Mouse (Mus musculus): Measurements from ENCODE around the gene Slc47a1. TPM values are rescaled to one million over a fixed set of nuclear protein-coding genes. Genes with fewer than 3 reads are reported as not detected.
"Not testable (repeated sequence)": the region's sequence is repeated elsewhere in the genome, so short reads cannot be mapped to it uniquely, and the experiment has no call there.

Gene Slc47a1
- polyA plus RNA-seq, 1 experiment from 2014 or later = 6.0 TPM

DNA sequence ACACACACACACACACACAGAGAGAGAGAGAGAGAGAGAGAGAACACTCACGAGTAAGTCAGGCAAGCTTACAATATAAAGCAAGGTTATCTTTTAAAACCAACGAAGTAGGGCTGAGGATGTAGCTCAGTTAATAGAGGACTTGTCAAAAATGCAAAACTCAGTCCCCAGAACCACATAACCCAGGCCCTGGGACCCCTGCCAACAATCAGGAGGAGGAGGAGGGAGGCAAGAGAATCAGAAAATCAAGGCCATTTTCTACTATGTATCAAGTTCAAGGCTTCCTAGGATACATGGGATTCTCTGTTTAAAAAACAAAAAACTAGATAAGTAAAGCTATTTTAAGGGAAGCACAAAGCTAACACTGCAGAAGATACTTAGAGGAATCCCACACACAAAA, 61.3 kb downstream of the Slc47a1 start:
- DNase-seq (no peak), ATAC-seq (ENCODE audit: low read depth) (no peak)
- Histone ChIP-seq H3K4me3 (replicated peaks) (no peak overlapping the region), H3K27ac (no peak overlapping the region), H3K27me3 (0 out of 2 replicates have a peak, but pooled peaks cover 4% of the 10 kb centered on the region), H3K9me3 (replicated peaks) (no peaks in the 10 kb centered on the region), H3K9ac (no peak overlapping the region), H3K4me1 (replicated peaks) (peaks cover 15% of the 10 kb centered on the region; the same call in 1 of the 2 replicates), H3K4me2 (no peak overlapping the region), H3K36me3 (no peaks in the 10 kb centered on the region)
- WGBS (ENCODE audit: insufficient replicate concordance) = 47% methylated on average over 2 of the region's 2 CpGs

DNA sequence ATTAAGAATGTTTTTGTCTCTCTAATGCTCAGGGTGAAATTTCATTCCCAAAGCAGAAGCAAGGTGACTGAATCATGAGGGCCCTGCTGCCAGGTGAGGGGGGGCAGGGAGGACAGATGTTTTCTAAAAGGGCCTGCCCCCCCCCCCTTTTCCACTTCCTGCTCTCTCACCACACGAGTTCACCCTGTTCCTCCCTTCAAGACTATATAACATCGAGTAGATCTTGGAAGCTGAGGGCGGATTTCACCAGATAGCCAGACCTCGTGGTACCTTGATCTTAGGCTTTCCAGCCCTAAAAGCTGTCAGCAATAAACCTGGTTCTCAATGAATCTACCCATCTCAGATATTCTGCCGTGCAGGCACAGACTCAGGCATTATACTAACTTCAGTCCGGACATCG, 67.8 kb downstream of the Slc47a1 start:
- H3K9me3 ChIP-seq (replicated peaks) = no peaks in the 10 kb centered on the region
- peaks cover 25% of the 10 kb centered on the region; the same call in 1 of the 2 replicates for H3K4me1 ChIP-seq (replicated peaks)
- ATAC-seq (ENCODE audit: low read depth) (no peak), DNase-seq (no peak)
- H3K36me3 ChIP-seq = no peaks in the 10 kb centered on the region
- no peak overlapping the region for H3K4me3 ChIP-seq (replicated peaks)
- H3K9ac ChIP-seq = no peak overlapping the region
- no peak overlapping the region for H3K27ac ChIP-seq
- WGBS (ENCODE audit: insufficient replicate concordance) = 44% methylated on average over 7 of the region's 7 CpGs
- 0 out of 2 replicates have a peak overlapping the region, but pooled peaks have one; percentile 24 for H3K4me2 ChIP-seq
- H3K27me3 ChIP-seq = no peaks in the 10 kb centered on the region

DNA sequence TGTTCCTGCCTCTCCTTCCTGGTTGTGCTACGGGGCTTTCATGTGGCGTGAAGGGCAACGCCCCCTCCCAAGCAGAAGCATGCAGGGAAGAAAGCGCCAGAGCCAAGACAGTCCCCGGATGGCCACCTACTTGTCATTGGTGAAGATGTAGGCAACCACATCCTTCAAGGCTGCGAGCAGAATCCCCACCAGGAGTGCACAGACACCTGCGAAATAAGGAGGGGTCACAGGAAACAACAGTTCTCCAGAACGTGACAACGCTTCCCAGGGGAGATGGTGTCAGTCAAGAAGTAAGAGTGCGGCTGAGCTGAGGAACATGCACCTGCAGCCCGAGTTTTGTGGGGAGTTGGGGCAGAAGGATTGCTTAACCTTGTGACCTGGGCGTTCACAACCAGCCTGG, 68.3 kb downstream of the Slc47a1 start:
- Histone ChIP-seq H3K9me3 (replicated peaks) (no peaks in the 10 kb centered on the region), H3K9ac (no peak overlapping the region), H3K27ac (no peak overlapping the region), H3K4me3 (replicated peaks) (no peak overlapping the region), H3K36me3 (no peaks in the 10 kb centered on the region), H3K4me1 (replicated peaks) (peaks cover 25% of the 10 kb centered on the region; the same call in 1 of the 2 replicates), H3K27me3 (no peaks in the 10 kb centered on the region), H3K4me2 (no peak overlapping the region)
- WGBS (ENCODE audit: insufficient replicate concordance) = 55% methylated on average over 12 of the region's 12 CpGs
- DNase-seq = no peak
- ATAC-seq (ENCODE audit: low read depth) = no peak

DNA sequence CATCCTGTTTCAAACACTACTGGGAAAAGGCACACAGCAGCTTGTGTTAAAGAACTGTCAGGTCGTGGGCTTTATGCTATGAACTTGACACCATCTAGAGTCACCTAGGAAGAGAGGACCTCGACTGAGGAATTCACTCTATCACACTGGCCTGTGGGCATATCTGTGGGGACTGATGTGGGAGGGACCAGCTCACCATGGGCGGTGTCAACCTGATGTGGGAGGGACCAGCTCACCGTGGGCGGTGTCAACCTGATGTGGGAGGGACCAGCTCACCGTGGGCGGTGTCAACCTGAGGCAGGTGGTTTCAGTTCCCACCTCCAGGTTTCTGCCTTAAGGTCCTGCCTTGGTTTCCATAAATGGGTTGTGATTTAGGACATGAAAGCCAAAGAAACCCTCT, 70.3 kb downstream of the Slc47a1 start:
- Histone ChIP-seq H3K27me3 (no peaks in the 10 kb centered on the region), H3K27ac (no peak overlapping the region), H3K4me1 (replicated peaks) (peaks cover 16% of the 10 kb centered on the region; the same call in 1 of the 2 replicates), H3K4me2 (no peak overlapping the region), H3K9me3 (replicated peaks) (no peaks in the 10 kb centered on the region), H3K36me3 (no peaks in the 10 kb centered on the region), H3K9ac (no peak overlapping the region), H3K4me3 (replicated peaks) (no peak overlapping the region)
- DNase-seq (peak; percentile 23), ATAC-seq (ENCODE audit: low read depth) (peak; percentile 79; the same call in 1 of the 2 replicates)
- WGBS (ENCODE audit: insufficient replicate concordance) = 27% methylated on average over 7 of the region's 7 CpGs

DNA sequence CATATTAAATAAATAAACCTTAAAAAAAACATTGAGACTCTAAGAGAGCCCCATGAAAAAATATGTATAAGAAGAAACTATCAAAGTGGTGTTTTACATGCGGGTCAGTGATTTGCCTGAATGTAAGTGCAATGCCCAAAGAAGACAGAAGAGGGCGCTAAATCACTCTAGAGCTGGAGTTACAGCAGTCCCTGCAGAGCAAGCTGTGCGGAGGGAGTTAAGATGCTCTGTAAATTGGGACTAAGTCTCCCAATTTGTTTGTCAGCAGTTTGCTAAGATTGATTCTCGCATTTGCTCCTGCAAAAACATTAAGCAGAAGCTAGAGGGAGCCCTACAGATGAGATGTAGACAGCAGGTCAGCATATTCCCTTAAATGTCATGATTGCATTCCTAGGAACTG, 72.8 kb downstream of the Slc47a1 start:
- peak; percentile 20 for DNase-seq

DNA sequence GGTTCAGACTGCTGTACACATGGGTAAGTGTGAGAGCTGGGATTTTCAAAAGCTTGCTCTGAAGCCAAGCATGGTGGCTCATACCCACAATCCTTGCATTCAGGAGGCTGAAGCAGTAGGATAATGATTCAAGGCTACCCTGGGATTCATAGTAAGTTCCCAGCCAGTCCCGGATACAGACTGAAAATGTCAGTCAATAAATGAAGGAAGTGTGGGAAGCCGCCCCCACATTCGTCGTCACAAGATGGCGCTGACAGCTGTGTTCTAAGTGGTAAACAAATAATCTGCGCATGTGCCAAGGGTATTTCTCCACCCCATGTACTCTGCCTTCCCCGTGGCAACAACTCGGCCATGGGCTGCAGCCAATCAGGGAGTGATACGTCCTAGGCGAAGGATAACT, 73.6 kb downstream of the Slc47a1 start:
- 82% methylated on average over 6 of the region's 10 CpGs for WGBS (ENCODE audit: insufficient replicate concordance)
- not testable (repeated sequence) for H3K4me3 ChIP-seq (replicated peaks); DNase-seq; H3K36me3 ChIP-seq; H3K4me2 ChIP-seq; H3K9me3 ChIP-seq (replicated peaks); H3K27ac ChIP-seq; H3K27me3 ChIP-seq; H3K9ac ChIP-seq; ATAC-seq (ENCODE audit: low read depth)
- H3K4me1 ChIP-seq (replicated peaks) = peaks cover 23% of the 10 kb centered on the region

More for the DNA sequence above, 72.8 kb downstream of the Slc47a1 start:
- no peak overlapping the region for H3K27ac ChIP-seq
- no peaks in the 10 kb centered on the region for H3K9me3 ChIP-seq (replicated peaks)
- 61% methylated on average over 4 of the region's 4 CpGs for whole genome bisulfite sequencing (ENCODE audit: insufficient replicate concordance)
- H3K27me3 ChIP-seq = no peaks in the 10 kb centered on the region
- H3K4me2 ChIP-seq = no peak overlapping the region
- no peak overlapping the region for H3K9ac ChIP-seq
- H3K36me3 ChIP-seq = no peaks in the 10 kb centered on the region
- H3K4me3 ChIP-seq (replicated peaks) = no peak overlapping the region
- H3K4me1 ChIP-seq (replicated peaks) = peaks cover 19% of the 10 kb centered on the region
- ATAC-seq (ENCODE audit: low read depth) = no peak

DNA sequence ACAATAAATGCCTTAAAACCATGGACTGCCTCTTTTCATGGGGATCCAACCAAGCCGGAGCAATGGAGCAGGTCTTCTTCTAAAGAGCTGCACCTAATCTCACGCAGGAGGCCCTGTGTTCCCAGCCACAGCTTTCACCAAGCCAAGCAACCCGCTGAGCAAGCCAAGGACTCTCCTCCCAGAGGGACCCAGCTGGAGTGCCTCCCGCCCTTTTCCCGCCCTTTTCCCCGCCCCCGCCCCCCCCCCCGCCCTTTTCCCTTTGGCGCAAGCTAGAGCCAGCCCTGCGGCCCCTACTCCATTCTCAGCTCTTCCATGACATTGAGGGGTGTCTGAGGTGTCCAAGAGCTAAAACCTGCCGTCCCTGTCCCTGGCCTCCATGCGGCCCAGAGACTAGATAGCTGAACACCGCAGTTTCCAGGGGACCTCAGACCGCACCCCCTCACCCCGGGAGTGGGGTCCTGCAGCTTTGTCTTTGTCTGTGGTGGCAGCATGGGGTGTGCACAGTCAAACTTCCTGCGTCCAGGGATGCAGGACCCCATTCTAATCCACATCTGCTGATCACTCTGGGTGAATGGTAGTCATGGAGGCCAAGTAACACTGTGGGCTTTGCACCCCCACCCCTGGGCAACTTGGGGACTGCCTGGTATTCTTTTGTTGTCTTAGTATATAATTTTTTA, 77.3 kb downstream of the Slc47a1 start:
- DNase-seq = peak; percentile 5
- peak overlapping the region; percentile 10; the same call in 1 of the 2 replicates for H3K4me3 ChIP-seq (replicated peaks)
- peak overlapping the region; percentile 22; the same call in 1 of the 2 replicates for H3K9ac ChIP-seq
- H3K36me3 ChIP-seq = no peaks in the 10 kb centered on the region
- H3K27ac ChIP-seq = no peak overlapping the region
- H3K4me2 ChIP-seq = peak overlapping the region; percentile 52
- no peaks in the 10 kb centered on the region for H3K9me3 ChIP-seq (replicated peaks)
- H3K27me3 ChIP-seq = no peaks in the 10 kb centered on the region
- peaks cover 14% of the 10 kb centered on the region for H3K4me1 ChIP-seq (replicated peaks)
- ATAC-seq (ENCODE audit: low read depth) = peak; percentile 63; the same call in 1 of the 2 replicates
- 37% methylated on average over 12 of the region's 16 CpGs for WGBS (ENCODE audit: insufficient replicate concordance)

DNA sequence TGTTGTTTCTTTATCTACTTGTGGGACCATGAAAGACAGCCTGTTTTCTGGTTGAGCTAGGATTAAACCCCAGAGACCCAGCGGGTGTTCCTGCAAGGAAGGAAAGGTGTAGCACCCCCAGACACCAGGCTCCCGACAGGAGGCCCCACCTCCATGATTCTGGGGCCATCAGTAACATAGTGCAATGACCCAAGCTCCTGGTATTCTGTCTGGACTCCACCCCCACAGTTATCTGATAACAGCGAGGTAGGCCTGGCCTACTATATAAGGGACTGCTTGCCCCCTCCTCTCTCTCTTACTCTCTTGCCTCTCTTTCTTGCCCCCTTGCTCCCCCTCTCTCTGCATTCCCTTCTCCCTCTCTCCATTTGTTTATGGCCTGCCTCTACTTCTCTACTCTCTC, 77.9 kb downstream of the Slc47a1 start:
- ATAC-seq (ENCODE audit: low read depth) = peak; percentile 53; the same call in 1 of the 2 replicates
- Histone ChIP-seq H3K4me2 (peak overlapping the region; percentile 52), H3K27ac (no peak overlapping the region)

DNA sequence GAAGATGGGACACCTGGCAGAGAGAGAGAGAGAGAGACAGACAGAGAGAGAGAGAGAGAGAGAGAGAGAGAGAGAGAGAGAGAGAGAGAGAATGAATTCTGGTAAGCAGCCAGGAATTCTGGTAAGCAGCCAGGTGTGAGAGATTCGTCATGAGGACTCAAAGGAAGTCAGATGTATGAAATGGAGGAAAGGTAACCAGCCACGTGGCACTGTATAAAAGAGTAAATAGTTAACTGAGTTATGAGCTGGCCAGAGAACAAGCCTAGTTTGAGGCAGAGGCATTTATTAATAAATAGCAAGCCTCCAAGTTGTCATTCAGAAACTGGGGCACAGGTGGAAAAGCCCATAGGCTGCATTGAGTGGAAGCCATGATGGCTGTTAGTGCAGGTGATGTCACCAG, 80.2 kb downstream of the Slc47a1 start:
- H3K4me1 ChIP-seq (replicated peaks) = peaks cover 14% of the 10 kb centered on the region
- no peaks in the 10 kb centered on the region for H3K27me3 ChIP-seq
- H3K4me2 ChIP-seq = no peak overlapping the region
- H3K36me3 ChIP-seq = no peaks in the 10 kb centered on the region
- ATAC-seq (ENCODE audit: low read depth) (no peak), DNase-seq (no peak)
- H3K4me3 ChIP-seq (replicated peaks) = no peak overlapping the region
- no peak overlapping the region for H3K9ac ChIP-seq
- no peak overlapping the region for H3K27ac ChIP-seq
- H3K9me3 ChIP-seq (replicated peaks) = no peaks in the 10 kb centered on the region
- WGBS (ENCODE audit: insufficient replicate concordance) = 52% methylated on average over 2 of the region's 2 CpGs

More for the DNA sequence above, 77.9 kb downstream of the Slc47a1 start:
- 33% methylated on average over 3 of the region's 3 CpGs for WGBS (ENCODE audit: insufficient replicate concordance)
- Histone ChIP-seq H3K9me3 (replicated peaks) (no peaks in the 10 kb centered on the region), H3K4me3 (replicated peaks) (no peak overlapping the region), H3K36me3 (no peaks in the 10 kb centered on the region), H3K9ac (no peak overlapping the region), H3K4me1 (replicated peaks) (peaks cover 14% of the 10 kb centered on the region), H3K27me3 (no peaks in the 10 kb centered on the region)
- no peak for DNase-seq

DNA sequence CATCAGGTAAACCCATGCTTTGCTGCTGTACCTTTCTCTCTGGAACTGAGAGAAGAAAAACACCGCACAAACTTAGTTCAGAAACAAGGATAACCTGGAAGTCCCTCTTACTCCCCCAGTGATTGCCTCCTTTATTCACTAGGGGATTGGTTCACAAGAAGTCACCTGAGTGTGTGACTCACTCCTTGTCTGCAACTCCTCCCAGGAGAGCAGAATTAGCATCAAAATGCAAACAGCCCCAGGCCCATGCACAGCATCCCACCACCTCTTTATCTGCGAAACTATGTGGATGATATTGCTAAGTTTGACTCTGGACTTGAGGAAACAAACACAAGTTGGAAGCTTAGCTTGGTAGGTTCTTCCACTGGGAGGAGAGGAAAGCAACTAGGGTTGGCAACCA, 80.8 kb downstream of the Slc47a1 start:
- ATAC-seq (ENCODE audit: low read depth) = no peak
- no peak for DNase-seq
- Histone ChIP-seq H3K4me2 (no peak overlapping the region), H3K27me3 (no peaks in the 10 kb centered on the region), H3K4me3 (replicated peaks) (no peak overlapping the region), H3K9me3 (replicated peaks) (no peaks in the 10 kb centered on the region), H3K4me1 (replicated peaks) (peaks cover 14% of the 10 kb centered on the region), H3K9ac (no peak overlapping the region), H3K36me3 (no peaks in the 10 kb centered on the region), H3K27ac (no peak overlapping the region)
- 67% methylated on average over 2 of the region's 2 CpGs for WGBS (ENCODE audit: insufficient replicate concordance)

DNA sequence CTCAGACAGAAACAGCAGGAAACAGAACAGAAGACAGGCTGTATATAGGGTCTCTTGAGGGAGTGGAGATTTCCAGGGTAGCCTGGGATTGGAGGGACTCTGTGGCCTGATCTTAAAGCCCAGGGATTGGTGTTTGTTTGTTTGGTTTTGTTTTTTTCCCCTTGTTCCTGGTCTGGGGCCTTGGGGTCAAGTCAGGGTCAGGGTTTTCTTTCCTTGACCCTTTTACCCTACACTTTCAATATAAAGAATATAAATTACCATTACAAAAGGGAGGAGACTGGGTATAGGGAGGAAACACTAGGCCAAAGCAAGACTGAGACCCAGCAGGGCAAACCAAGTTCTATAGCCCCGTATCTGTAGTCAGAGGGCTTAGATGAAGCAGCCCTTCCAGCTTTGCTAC, 81.6 kb downstream of the Slc47a1 start:
- H3K36me3 ChIP-seq = no peaks in the 10 kb centered on the region
- DNase-seq (no peak), ATAC-seq (ENCODE audit: low read depth) (no peak)
- H3K4me3 ChIP-seq (replicated peaks) = no peak overlapping the region
- no peaks in the 10 kb centered on the region for H3K27me3 ChIP-seq
- no peak overlapping the region for H3K27ac ChIP-seq
- H3K9me3 ChIP-seq (replicated peaks) = no peaks in the 10 kb centered on the region
- no peak overlapping the region for H3K9ac ChIP-seq
- peaks cover 14% of the 10 kb centered on the region for H3K4me1 ChIP-seq (replicated peaks)
- no peak overlapping the region for H3K4me2 ChIP-seq
- 50% methylated on average over 1 of the region's 1 CpGs for WGBS (ENCODE audit: insufficient replicate concordance)

DNA sequence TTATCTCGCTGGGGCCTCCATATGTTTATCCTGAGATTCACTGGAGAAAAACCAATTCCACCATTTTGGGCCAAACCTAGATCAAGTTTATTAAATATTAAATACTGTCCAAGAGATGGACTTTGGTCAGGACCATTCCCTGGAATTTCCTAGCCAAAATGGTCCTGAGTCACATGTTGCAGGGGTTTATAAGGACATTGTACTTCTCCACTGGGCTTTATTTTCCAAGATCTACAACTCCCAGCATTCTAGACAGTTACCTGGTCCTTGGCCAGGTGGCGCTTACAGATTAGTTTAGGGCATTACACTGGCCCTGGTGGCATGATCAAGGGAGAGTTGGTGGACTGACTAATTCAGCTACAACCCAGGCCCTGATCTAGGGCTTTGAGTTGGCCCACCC, 82.6 kb downstream of the Slc47a1 start:
- Histone ChIP-seq H3K36me3 (no peaks in the 10 kb centered on the region), H3K9ac (no peak overlapping the region), H3K4me3 (replicated peaks) (no peak overlapping the region), H3K4me2 (no peak overlapping the region), H3K9me3 (replicated peaks) (no peaks in the 10 kb centered on the region), H3K27me3 (no peaks in the 10 kb centered on the region), H3K4me1 (replicated peaks) (peaks cover 8% of the 10 kb centered on the region), H3K27ac (no peak overlapping the region)
- WGBS (ENCODE audit: insufficient replicate concordance) = 54% methylated on average over 2 of the region's 2 CpGs
- ATAC-seq (ENCODE audit: low read depth) = no peak
- DNase-seq = no peak

Data from liver, embryonic 13.5 days (tissue).